Mouse (Mus musculus): Measurements from ENCODE around the gene Serpinf2. TPM values are rescaled to one million over a fixed set of nuclear protein-coding genes. Genes with fewer than 3 reads are reported as not detected.

The Serpinf2 gene
- total RNA-seq, 1 experiment from 2014 or later: not detected

- no peak for DNase-seq
These were observed 10.2 kb downstream of the Serpinf2 start for GRCm38 (mm10) chr11:75429019-75429705.

- DNase-seq: no peak
These were observed 14.9 kb downstream of the Serpinf2 start for GRCm38 (mm10) chr11:75424459-75424858.

GRCm38 (mm10) chr11:75424033-75424432 is 15.4 kb downstream of the Serpinf2 start:
- DNase-seq: no peak

GRCm38 (mm10) chr11:75423091-75423490 is 16.3 kb downstream of the Serpinf2 start:
- no peak for DNase-seq

GRCm38 (mm10) chr11:75422013-75422792 is 17.2 kb downstream of the Serpinf2 start, which contains the start of gene Serpinf1:
Serpinf1 (minus strand) TSS chr11:75422701.
- DNase-seq: no peak

GRCm38 (mm10) chr11:75421375-75422012 is 17.9 kb downstream of the Serpinf2 start:
- no peak for DNase-seq

- no peak for DNase-seq
These were observed 18.5 kb downstream of the Serpinf2 start for GRCm38 (mm10) chr11:75420810-75421374.

- DNase-seq: no peak
These were observed 19.4 kb downstream of the Serpinf2 start for GRCm38 (mm10) chr11:75420037-75420436.

GRCm38 (mm10) chr11:75415994-75416393 is 23.4 kb downstream of the Serpinf2 start:
- DNase-seq: no peak

- no peak for DNase-seq
These were observed 24.3 kb downstream of the Serpinf2 start for GRCm38 (mm10) chr11:75415096-75415495.

- DNase-seq: no peak
These were observed 28.8 kb downstream of the Serpinf2 start for GRCm38 (mm10) chr11:75410591-75410990.

- no peak for DNase-seq
These were observed 29.5 kb downstream of the Serpinf2 start for GRCm38 (mm10) chr11:75409679-75410575.

GRCm38 (mm10) chr11:75406865-75407264 is 32.5 kb downstream of the Serpinf2 start:
- peak; percentile 56 for DNase-seq

GRCm38 (mm10) chr11:75406104-75406503 is 33.3 kb downstream of the Serpinf2 start:
- DNase-seq: no peak

- DNase-seq: no peak
These were observed 34.6 kb downstream of the Serpinf2 start for GRCm38 (mm10) chr11:75404801-75405200.

GRCm38 (mm10) chr11:75403301-75404052 is 35.9 kb downstream of the Serpinf2 start:
- DNase-seq: peak; percentile 38

- DNase-seq: no peak
These were observed 37.1 kb downstream of the Serpinf2 start for GRCm38 (mm10) chr11:75402271-75402690.

GRCm38 (mm10) chr11:75400099-75400498 is 39.3 kb downstream of the Serpinf2 start:
- no peak for DNase-seq

- peak; percentile 49 for DNase-seq
These were observed 40.0 kb downstream of the Serpinf2 start for GRCm38 (mm10) chr11:75399411-75399841.

GRCm38 (mm10) chr11:75397452-75397851 is 41.9 kb downstream of the Serpinf2 start:
- no peak for DNase-seq

GRCm38 (mm10) chr11:75395611-75396010 is 43.8 kb downstream of the Serpinf2 start:
- no peak for DNase-seq
